Mouse (Mus musculus) mesoderm, embryonic 11.5 days (tissue): ENCODE data around the gene Cd200.
"Not testable (repeated sequence)": the region's sequence is repeated elsewhere in the genome, so short reads cannot be mapped to it uniquely, and the experiment has no call there.

Experiments used
- DNase-seq: peaks from one replicate; pipeline ENCODE4 v3.0.0-alpha.2; 2012; ENCODE audit warnings: low read depth, low spot score

Gene Cd200

GRCm38 (mm10) chr16:45408425-45409063, at the start of gene Cd200:
TSS of gene Cd200 (minus strand) at chr16:45409053.
- peak; percentile 45 for DNase-seq

- no peak for DNase-seq
Observed at GRCm38 (mm10) chr16:45454762-45455161, 45.9 kb upstream of the Cd200 start.

GRCm38 (mm10) chr16:45437230-45437739, 28.4 kb upstream of the Cd200 start:
- no peak for DNase-seq

- no peak for DNase-seq
Observed at GRCm38 (mm10) chr16:45435591-45435990, 26.7 kb upstream of the Cd200 start.

GRCm38 (mm10) chr16:45427651-45428050, 18.8 kb upstream of the Cd200 start:
- DNase-seq = no peak

GRCm38 (mm10) chr16:45413497-45413896, 4.6 kb upstream of the Cd200 start:
- DNase-seq = peak; percentile 4

- not testable (repeated sequence) for DNase-seq
Observed at GRCm38 (mm10) chr16:45409064-45409446, 202 bp upstream of the Cd200 start.

- no peak for DNase-seq
Observed at GRCm38 (mm10) chr16:45407645-45408400, 1.0 kb downstream of the Cd200 start.

GRCm38 (mm10) chr16:45407091-45407490, 1.8 kb downstream of the Cd200 start:
- DNase-seq = no peak

- no peak for DNase-seq
Observed at GRCm38 (mm10) chr16:45402951-45403350, 5.9 kb downstream of the Cd200 start.

GRCm38 (mm10) chr16:45402036-45402435, 6.8 kb downstream of the Cd200 start:
- no peak for DNase-seq

- DNase-seq = no peak
Observed at GRCm38 (mm10) chr16:45399947-45400555, 8.8 kb downstream of the Cd200 start.

GRCm38 (mm10) chr16:45399411-45399810, 9.4 kb downstream of the Cd200 start:
- DNase-seq = no peak

GRCm38 (mm10) chr16:45397440-45397839, 11.4 kb downstream of the Cd200 start:
- no peak for DNase-seq

- no peak for DNase-seq
Observed at GRCm38 (mm10) chr16:45392246-45392645, 16.6 kb downstream of the Cd200 start.

GRCm38 (mm10) chr16:45391680-45392079, 17.2 kb downstream of the Cd200 start:
- no peak for DNase-seq

GRCm38 (mm10) chr16:45390286-45390956, 18.4 kb downstream of the Cd200 start:
- no peak for DNase-seq

GRCm38 (mm10) chr16:45389833-45390232, 19.0 kb downstream of the Cd200 start:
- no peak for DNase-seq

- DNase-seq = no peak
Observed at GRCm38 (mm10) chr16:45389041-45389440, 19.8 kb downstream of the Cd200 start.

- DNase-seq = no peak
Observed at GRCm38 (mm10) chr16:45381811-45382210, 27.0 kb downstream of the Cd200 start.

- no peak for DNase-seq
Observed at GRCm38 (mm10) chr16:45378959-45379358, 29.9 kb downstream of the Cd200 start.
